Mouse (Mus musculus) MEL (cell line): ENCODE data around the gene Msx3. TPM values are rescaled to one million over a fixed set of nuclear protein-coding genes. Genes with fewer than 3 reads are reported as not detected.

Experiments used
- DNase-seq: peaks from one replicate; pipeline ENCODE4 v3.0.0; 2011; ENCODE audit warnings: low read depth, low spot score
- H3K27ac ChIP-seq: 2 replicates; pipeline ENCODE4 v1.5.1; 2012; ENCODE audit warnings: low read depth, mild to moderate bottlenecking, control low read depth, low read length, moderate library complexity; ENCODE audit not compliant: control insufficient read depth
- H3K27me3 ChIP-seq, 2 experiments: fragments of 150-350 bp in 1 of 2; sonication (generic) in 1 of 2; 2 replicates each; pipeline ENCODE4 v1.6.1; 2012; ENCODE audit warnings: low read length in 2 of 2, mild to moderate bottlenecking in 2 of 2, improper control_type of control experiment in 1 of 2, moderate library complexity in 1 of 2; ENCODE audit not compliant: insufficient read depth in 2 of 2, control insufficient read depth in 1 of 2
- H3K36me3 ChIP-seq, 2 experiments: 2 replicates each; pipeline ENCODE4 v1.6.1; 2012 to 2014; ENCODE audit warnings: low read length in 2 of 2, improper control_type of control experiment in 1 of 2, inconsistent platforms in 1 of 2, mild to moderate bottlenecking in 1 of 2; ENCODE audit not compliant: insufficient read depth in 2 of 2, control insufficient read depth in 1 of 2
- H3K4me1 ChIP-seq, 2 experiments: fragments of 150-350 bp in 1 of 2; sonication (generic) in 1 of 2; 2 replicates each; pipeline ENCODE4 v1.6.1; 2012; ENCODE audit warnings: low read length in 2 of 2, improper control_type of control experiment in 1 of 2, mild to moderate bottlenecking in 1 of 2; ENCODE audit not compliant: insufficient read depth in 2 of 2, control insufficient read depth in 1 of 2
- H3K4me3 ChIP-seq, 2 experiments: fragments of 150-350 bp in 1 of 2; sonication (generic) in 1 of 2; 2 replicates each; pipeline ENCODE4 v1.5.1; 2012; ENCODE audit warnings: low read depth in 2 of 2, low read length in 2 of 2, mild to moderate bottlenecking in 2 of 2, moderate library complexity in 2 of 2, control low read depth in 1 of 2, improper control_type of control experiment in 1 of 2; ENCODE audit not compliant: control insufficient read depth in 1 of 2, insufficient read depth in 1 of 2
- H3K79me2 ChIP-seq: 2 replicates; pipeline ENCODE4 v1.6.1; 2012; ENCODE audit warnings: mild to moderate bottlenecking, low read length, moderate library complexity; ENCODE audit not compliant: control insufficient read depth, poor library complexity, insufficient read depth
- H3K9ac ChIP-seq: 2 replicates; pipeline ENCODE4 v1.6.1; 2012; ENCODE audit warnings: low read depth, mild to moderate bottlenecking, control low read depth, low read length, moderate library complexity; ENCODE audit not compliant: control insufficient read depth, poor library complexity, severe bottlenecking
- H3K9me3 ChIP-seq: fragments of 150-350 bp; sonication (generic); replicated peaks from 2 replicates; pipeline ENCODE4 v1.6.1; 2012; ENCODE audit warnings: mild to moderate bottlenecking, low read length, improper control_type of control experiment, moderate library complexity; ENCODE audit not compliant: insufficient read depth
- CTCF ChIP-seq, 3 experiments: IDR thresholded peaks in 2 of 3; conservative IDR thresholded peaks in 1 of 3; 2 replicates each; pipeline ENCODE4 v1.5.1; 2011 to 2012; ENCODE audit warnings: low read length in 3 of 3, low read depth in 2 of 3, mild to moderate bottlenecking in 2 of 3, improper control_type of control experiment in 1 of 3, inconsistent platforms in 1 of 3, mixed read lengths in 1 of 3, moderate library complexity in 1 of 3; ENCODE audit not compliant: control insufficient read depth in 1 of 3, insufficient read depth in 1 of 3, poor library complexity in 1 of 3, severe bottlenecking in 1 of 3
- ELF1 ChIP-seq: IDR thresholded peaks from 2 replicates; pipeline ENCODE4 v1.6.1; 2014; ENCODE audit warnings: low read depth, mild to moderate bottlenecking, inconsistent platforms, low read length, improper control_type of control experiment, moderate library complexity
- EP300 ChIP-seq, 2 experiments: IDR thresholded peaks; 2 replicates each; pipeline ENCODE4 v1.6.1; 2011; ENCODE audit warnings: improper control_type of control experiment in 2 of 2, low read length in 2 of 2, low read depth in 1 of 2, mild to moderate bottlenecking in 1 of 2
- ETS1 ChIP-seq: IDR thresholded peaks from 2 replicates; pipeline ENCODE4 v1.6.1; 2012; ENCODE audit warnings: low read depth, mild to moderate bottlenecking, inconsistent platforms, low read length, improper control_type of control experiment, moderate library complexity
- GABPA ChIP-seq: IDR thresholded peaks from 2 replicates; pipeline ENCODE4 v1.6.1; 2012; ENCODE audit warnings: low read depth, mild to moderate bottlenecking, inconsistent platforms, low read length, improper control_type of control experiment, moderate library complexity
- MAZ ChIP-seq: IDR thresholded peaks from 2 replicates; pipeline ENCODE4 v1.6.1; 2012; ENCODE audit warnings: low read depth, mild to moderate bottlenecking, inconsistent platforms, low read length, improper control_type of control experiment
- MEF2A ChIP-seq: IDR thresholded peaks from 2 replicates; pipeline ENCODE4 v1.6.1; 2014; ENCODE audit warnings: low read depth, mild to moderate bottlenecking, inconsistent platforms, low read length, improper control_type of control experiment; ENCODE audit not compliant: poor library complexity, insufficient replicate concordance, severe bottlenecking; ENCODE audit errors: extremely low read depth
- MYB ChIP-seq: IDR thresholded peaks from 2 replicates; pipeline ENCODE4 v1.6.1; 2011; ENCODE audit warnings: mild to moderate bottlenecking, low read depth, low read length, improper control_type of control experiment
- MYC ChIP-seq: IDR thresholded peaks from 2 replicates; pipeline ENCODE4 v1.6.1; 2011; ENCODE audit warnings: low read depth, mild to moderate bottlenecking, low read length, improper control_type of control experiment, moderate library complexity
- NELFE ChIP-seq: IDR thresholded peaks from 2 replicates; pipeline ENCODE4 v1.6.1; 2011; ENCODE audit warnings: low read depth, low read length, improper control_type of control experiment
- NRF1 ChIP-seq: IDR thresholded peaks from 2 replicates; pipeline ENCODE4 v1.6.1; 2014; ENCODE audit warnings: low read depth, mild to moderate bottlenecking, inconsistent platforms, low read length, improper control_type of control experiment, moderate library complexity; ENCODE audit not compliant: poor library complexity, insufficient read depth, severe bottlenecking
- POLR2AphosphoS5 ChIP-seq: IDR thresholded peaks from 2 replicates; pipeline ENCODE4 v1.6.1; 2012; ENCODE audit warnings: low read depth, borderline replicate concordance, mild to moderate bottlenecking, inconsistent platforms, low read length, moderate library complexity, mixed read lengths
- SIN3A ChIP-seq: IDR thresholded peaks from 2 replicates; pipeline ENCODE4 v1.6.1; 2012; ENCODE audit warnings: low read length, improper control_type of control experiment, inconsistent platforms
- TBP ChIP-seq: IDR thresholded peaks from 2 replicates; pipeline ENCODE4 v1.8.0; 2011; ENCODE audit warnings: low read depth, low read length, improper control_type of control experiment
- TCF12 ChIP-seq: IDR thresholded peaks from 2 replicates; pipeline ENCODE4 v1.6.1; 2014; ENCODE audit warnings: low read depth, mild to moderate bottlenecking, inconsistent platforms, low read length, improper control_type of control experiment, moderate library complexity
- UBTF ChIP-seq: IDR thresholded peaks from 2 replicates; pipeline ENCODE4 v1.6.1; 2012; ENCODE audit warnings: low read depth, mild to moderate bottlenecking, inconsistent platforms, low read length, improper control_type of control experiment, moderate library complexity, borderline replicate concordance; ENCODE audit not compliant: insufficient read depth
- USF2 ChIP-seq, 2 experiments: IDR thresholded peaks; 2 replicates each; pipeline ENCODE4 v1.6.1; 2011 to 2012; ENCODE audit warnings: improper control_type of control experiment in 2 of 2, low read length in 2 of 2, borderline replicate concordance in 1 of 2, inconsistent platforms in 1 of 2, low read depth in 1 of 2, mild to moderate bottlenecking in 1 of 2; ENCODE audit not compliant: insufficient read depth in 1 of 2
- polyA plus RNA-seq, 2 experiments: library from polyadenylated mRNA; stranded (reverse) in 1 of 2; unstranded in 1 of 2; fragments of >175 nt in 1 of 2; fragments of >200 nt in 1 of 2; gene quantifications; 2 replicates each; pipeline versions ENCODE4 v1.2.1 to v1.2.4; 2012; ENCODE audit warnings: low replicate concordance in 2 of 2, low read depth in 1 of 2; ENCODE audit not compliant: insufficient read length in 2 of 2, insufficient read depth in 1 of 2, missing spikeins in 1 of 2
- total RNA-seq: library from RNA; depleted of rRNA; stranded (reverse); fragments of 300-350 nt; gene quantifications from 2 replicates; pipeline ENCODE4 v1.2.3, GENCODE M21; 2012

Msx3 gene
- total and polyA plus RNA-seq, 3 experiments, result not detected

GRCm38 (mm10) chr7:140045546-140045945 is 3.3 kb downstream of the Msx3 start:
- no peak for TF ChIP-seq UBTF
- no peak for TF ChIP-seq NELFE
- TF ChIP-seq ETS1, result no peak
- no peak for TF ChIP-seq TCF12
- TF ChIP-seq MYB, result no peak
- TF ChIP-seq GABPA, result no peak
- TF ChIP-seq TBP, result no peak
- no peak for TF ChIP-seq EP300 (IDR thresholded peaks at IDR 0.05; ENCODE audit: low read depth in 1 of 2, low read length in 2 of 2)
- no peak for TF ChIP-seq MYC
- no peak for TF ChIP-seq SIN3A
- TF ChIP-seq MAZ, result no peak
- no peak for TF ChIP-seq USF2 (IDR thresholded peaks at IDR 0.05; ENCODE audit: borderline replicate concordance in 1 of 2, insufficient read depth in 1 of 2, low read depth in 1 of 2, low read length in 2 of 2)
- TF ChIP-seq POLR2AphosphoS5, result no peak
- no peak for TF ChIP-seq CTCF (IDR thresholded peaks at IDR 0.05 in 2 of 3, conservative IDR thresholded peaks at IDR 0.05 in 1 of 3; ENCODE audit: control insufficient read depth in 1 of 3, insufficient read depth in 1 of 3, low read depth in 2 of 3, low read length in 3 of 3, poor library complexity in 1 of 3, severe bottlenecking in 1 of 3)
- no peak for TF ChIP-seq NRF1
- TF ChIP-seq MEF2A, result no peak
- Histone ChIP-seq H3K9me3 (no peaks in the 10 kb centered on the region), H3K9ac (no peak overlapping the region), H3K27me3 (no peaks in the 10 kb centered on the region), H3K4me3 (no peak overlapping the region), H3K27ac (no peak overlapping the region), H3K36me3 (no peaks in the 10 kb centered on the region), H3K4me1 (no peaks in the 10 kb centered on the region), H3K79me2 (no peaks in the 10 kb centered on the region)
- DNase-seq, result no peak

GRCm38 (mm10) chr7:140042728-140043127 is 6.2 kb downstream of the Msx3 start:
- TF ChIP-seq ELF1, result no peak
- Histone ChIP-seq H3K27ac (no peak overlapping the region), H3K4me3 (no peak overlapping the region), H3K9me3 (no peaks in the 10 kb centered on the region), H3K9ac (no peak overlapping the region), H3K4me1 (no peaks in the 10 kb centered on the region), H3K79me2 (no peaks in the 10 kb centered on the region), H3K36me3 (no peaks in the 10 kb centered on the region), H3K27me3 (no peaks in the 10 kb centered on the region)
- DNase-seq, result no peak
